Mouse (Mus musculus): ENCODE results near the gene Casz1.

DNA sequence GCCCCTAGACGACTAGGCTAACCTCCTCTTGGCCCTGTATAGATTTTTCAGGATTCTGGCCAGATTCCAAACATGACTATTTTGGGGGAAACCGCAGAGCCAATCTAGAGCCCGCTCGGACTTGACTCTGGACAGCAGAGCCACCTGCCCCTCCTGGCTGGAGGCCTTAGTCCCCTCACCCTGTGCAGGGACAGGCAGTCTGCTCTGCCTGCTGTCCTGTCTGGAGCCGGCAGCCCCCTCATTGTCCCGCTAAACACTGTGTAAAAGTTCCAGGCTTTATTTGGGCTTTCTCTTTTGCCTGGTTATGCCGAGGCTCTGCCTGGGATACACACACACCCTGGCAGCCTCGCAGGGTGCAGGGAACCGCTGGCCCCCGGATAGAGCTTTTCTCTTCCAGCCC lies 81.2 kb downstream of the Casz1 start:
- no peak for TF ChIP-seq POLR2A (IDR thresholded peaks at IDR 0.05; ENCODE audit: insufficient read depth, low read depth, low read length)
- no peak for TF ChIP-seq CTCF (IDR thresholded peaks at IDR 0.05)

All from heart, adult 2 months (tissue).